Mouse (Mus musculus): ENCODE measurements around the gene Tceal7. TPM values are rescaled to one million over a fixed set of nuclear protein-coding genes. Genes with fewer than 3 reads are reported as not detected.
"Not testable (repeated sequence)": the region's sequence is repeated elsewhere in the genome, so short reads cannot be mapped to it uniquely, and the experiment has no call there.

Tceal7 gene
- total and polyA plus RNA-seq, 2 experiments from 2014 or later, result 5.8 to 6.2 TPM

- no peaks in the 10 kb centered on the region for H3K36me3 ChIP-seq (ENCODE audit: insufficient read depth, low read length)
- no peaks in the 10 kb centered on the region for H3K9me3 ChIP-seq (ENCODE audit: low read length)
- no peak overlapping the region for H3K27ac ChIP-seq (ENCODE audit: low read depth, low read length)
- DNase-seq (ENCODE audit: low spot score) (no peak), ATAC-seq (ENCODE audit: low FRiP score) (no peak)
- H3K4me1 ChIP-seq (ENCODE audit: insufficient read depth, low read length), result no peaks in the 10 kb centered on the region
- no peak overlapping the region for H3K4me3 ChIP-seq (ENCODE audit: low read depth, low read length)
- H3K4me2 ChIP-seq (ENCODE audit: low read depth, low read length, poor library complexity, severe bottlenecking), result no peak overlapping the region
- no peak overlapping the region for H3K9ac ChIP-seq (replicated peaks; ENCODE audit: low read length, poor library complexity, severe bottlenecking)
- no peaks in the 10 kb centered on the region for H3K27me3 ChIP-seq (ENCODE audit: insufficient read depth, low read length)
- no peak for TF ChIP-seq CTCF (IDR thresholded peaks at IDR 0.05)
- whole genome bisulfite sequencing, result 83% methylated on average over 5 of the region's 5 CpGs
Measured at GRCm38 (mm10) chrX:136267720-136268119, 53.1 kb downstream of the Tceal7 start.

- no peaks in the 10 kb centered on the region for H3K4me1 ChIP-seq (ENCODE audit: insufficient read depth, low read length)
- DNase-seq (ENCODE audit: low spot score) (no peak), ATAC-seq (ENCODE audit: low FRiP score) (no peak)
- no peak overlapping the region for H3K4me3 ChIP-seq (ENCODE audit: low read depth, low read length)
- no peak for TF ChIP-seq CTCF (IDR thresholded peaks at IDR 0.05)
- WGBS, result 87% methylated on average over 4 of the region's 4 CpGs
- no peak overlapping the region for H3K9ac ChIP-seq (replicated peaks; ENCODE audit: low read length, poor library complexity, severe bottlenecking)
- no peaks in the 10 kb centered on the region for H3K27me3 ChIP-seq (ENCODE audit: insufficient read depth, low read length)
- H3K27ac ChIP-seq (ENCODE audit: low read depth, low read length), result no peak overlapping the region
- H3K4me2 ChIP-seq (ENCODE audit: low read depth, low read length, poor library complexity, severe bottlenecking), result no peak overlapping the region
- H3K9me3 ChIP-seq (ENCODE audit: low read length), result no peaks in the 10 kb centered on the region
- H3K36me3 ChIP-seq (ENCODE audit: insufficient read depth, low read length), result no peaks in the 10 kb centered on the region
Measured at GRCm38 (mm10) chrX:136268173-136268572, 53.6 kb downstream of the Tceal7 start.

GRCm38 (mm10) chrX:136269743-136270392, 55.3 kb downstream of the Tceal7 start, which contains the start of gene Bex3:
Bex3 (plus strand) TSS chrX:136270253.
- H3K4me1 ChIP-seq (ENCODE audit: insufficient read depth, low read length); H3K36me3 ChIP-seq (ENCODE audit: insufficient read depth, low read length); H3K27me3 ChIP-seq (ENCODE audit: insufficient read depth, low read length); H3K9me3 ChIP-seq (ENCODE audit: low read length); DNase-seq (ENCODE audit: low spot score): not testable (repeated sequence)
- Histone ChIP-seq H3K4me3 (ENCODE audit: low read depth, low read length) (peak within 1 kb of the TSS; percentile 37), H3K4me2 (ENCODE audit: low read depth, low read length, poor library complexity, severe bottlenecking) (peak within 1 kb of the TSS; percentile 53), H3K27ac (ENCODE audit: low read depth, low read length) (peak within 1 kb of the TSS; percentile 51; the same call in 1 of the 2 replicates), H3K9ac (replicated peaks; ENCODE audit: low read length, poor library complexity, severe bottlenecking) (peak within 1 kb of the TSS; percentile 39; the same call in 1 of the 2 replicates)
- ATAC-seq (ENCODE audit: low FRiP score), result peak; percentile 97
- WGBS, result 77% methylated on average over 4 of the region's 30 CpGs

- not testable (repeated sequence) for H3K36me3 ChIP-seq (ENCODE audit: insufficient read depth, low read length); H3K4me1 ChIP-seq (ENCODE audit: insufficient read depth, low read length); H3K27me3 ChIP-seq (ENCODE audit: insufficient read depth, low read length); H3K9me3 ChIP-seq (ENCODE audit: low read length)
- Histone ChIP-seq H3K9ac (replicated peaks; ENCODE audit: low read length, poor library complexity, severe bottlenecking) (peak overlapping the region; percentile 39; the same call in 1 of the 2 replicates), H3K4me2 (ENCODE audit: low read depth, low read length, poor library complexity, severe bottlenecking) (peak overlapping the region; percentile 53), H3K27ac (ENCODE audit: low read depth, low read length) (peak overlapping the region; percentile 51; the same call in 1 of the 2 replicates), H3K4me3 (ENCODE audit: low read depth, low read length) (peak overlapping the region; percentile 37)
- DNase-seq (ENCODE audit: low spot score) (peak; percentile 56), ATAC-seq (ENCODE audit: low FRiP score) (peak; percentile 71)
- WGBS, result 28% methylated on average over 11 of the region's 60 CpGs
Measured at GRCm38 (mm10) chrX:136270393-136271111, 56.0 kb downstream of the Tceal7 start.

- no peak for TF ChIP-seq CTCF (IDR thresholded peaks at IDR 0.05)
- 24% methylated on average over 3 of the region's 3 CpGs for WGBS
- no peaks in the 10 kb centered on the region for H3K9me3 ChIP-seq (ENCODE audit: low read length)
- no peak overlapping the region for H3K27ac ChIP-seq (ENCODE audit: low read depth, low read length)
- no peak for DNase-seq (ENCODE audit: low spot score)
- ATAC-seq (ENCODE audit: low FRiP score), result no peak
- H3K4me2 ChIP-seq (ENCODE audit: low read depth, low read length, poor library complexity, severe bottlenecking), result no peak overlapping the region
- no peaks in the 10 kb centered on the region for H3K36me3 ChIP-seq (ENCODE audit: insufficient read depth, low read length)
- H3K27me3 ChIP-seq (ENCODE audit: insufficient read depth, low read length), result no peaks in the 10 kb centered on the region
- H3K4me1 ChIP-seq (ENCODE audit: insufficient read depth, low read length), result no peaks in the 10 kb centered on the region
- no peak overlapping the region for H3K4me3 ChIP-seq (ENCODE audit: low read depth, low read length)
- H3K9ac ChIP-seq (replicated peaks; ENCODE audit: low read length, poor library complexity, severe bottlenecking), result no peak overlapping the region
Measured at GRCm38 (mm10) chrX:136274542-136274941, 60.0 kb downstream of the Tceal7 start.

- Histone ChIP-seq H3K27ac (ENCODE audit: low read depth, low read length) (no peak overlapping the region), H3K4me2 (ENCODE audit: low read depth, low read length, poor library complexity, severe bottlenecking) (no peak overlapping the region), H3K4me1 (ENCODE audit: insufficient read depth, low read length) (no peaks in the 10 kb centered on the region), H3K36me3 (ENCODE audit: insufficient read depth, low read length) (no peaks in the 10 kb centered on the region), H3K9me3 (ENCODE audit: low read length) (no peaks in the 10 kb centered on the region), H3K4me3 (ENCODE audit: low read depth, low read length) (no peak overlapping the region), H3K27me3 (ENCODE audit: insufficient read depth, low read length) (no peaks in the 10 kb centered on the region), H3K9ac (replicated peaks; ENCODE audit: low read length, poor library complexity, severe bottlenecking) (no peak overlapping the region)
- DNase-seq (ENCODE audit: low spot score) (no peak), ATAC-seq (ENCODE audit: low FRiP score) (no peak)
- TF ChIP-seq CTCF (IDR thresholded peaks at IDR 0.05), result no peak
- WGBS, result 33% methylated on average over 3 of the region's 3 CpGs
Measured at GRCm38 (mm10) chrX:136275386-136275785, 60.8 kb downstream of the Tceal7 start.

Small RNA genes within 50 kb of the gene (microRNA-seq; reads per million reads assigned to microRNA genes)
- gene Mir6383 (ENCODE audit: borderline number of aligned reads), result not detected

Other genes starting within 250 kb of the Tceal7 start
- 238 and 253 TPM in 2 replicates for gene Arxes2, start 221.0 kb upstream of the Tceal7 start, total RNA-seq (2014; rRNA removed)
- gene Arxes2, start 221.0 kb upstream of the Tceal7 start, polyA plus RNA-seq (2015; fragmentation: Nextera tagmentation; extraction: Ambion mirVana), result 387 and 388 TPM in 2 replicates
- gene Arxes1, start 181.4 kb upstream of the Tceal7 start, total RNA-seq (2014; rRNA removed), result 73.3 and 85.3 TPM in 2 replicates
- 228 and 243 TPM in 2 replicates for gene Arxes1, start 181.4 kb upstream of the Tceal7 start, polyA plus RNA-seq (2015; fragmentation: Nextera tagmentation; extraction: Ambion mirVana)
- 294 and 349 TPM in 2 replicates for gene Bex2, start 146.5 kb upstream of the Tceal7 start, total RNA-seq (2014; rRNA removed)
- gene Bex2, start 146.5 kb upstream of the Tceal7 start, polyA plus RNA-seq (2015; fragmentation: Nextera tagmentation; extraction: Ambion mirVana), result 1,179 and 1,237 TPM in 2 replicates
- 0.14 and 0.71 TPM in 2 replicates for gene Nxf3, start 129.5 kb upstream of the Tceal7 start, total RNA-seq (2014; rRNA removed)
- gene Nxf3, start 129.5 kb upstream of the Tceal7 start, polyA plus RNA-seq (2015; fragmentation: Nextera tagmentation; extraction: Ambion mirVana), result 0.05 and 0.10 TPM in 2 replicates
- gene Bex4, start 75.8 kb upstream of the Tceal7 start, total RNA-seq (2014; rRNA removed), result 66.6 and 75.0 TPM in 2 replicates
- 189 and 207 TPM in 2 replicates for gene Bex4, start 75.8 kb upstream of the Tceal7 start, polyA plus RNA-seq (2015; fragmentation: Nextera tagmentation; extraction: Ambion mirVana)
- gene Tceal8, start 42.4 kb upstream of the Tceal7 start, total RNA-seq (2014; rRNA removed), result 84.0 and 99.7 TPM in 2 replicates
- 133 and 135 TPM in 2 replicates for gene Tceal8, start 42.4 kb upstream of the Tceal7 start, polyA plus RNA-seq (2015; fragmentation: Nextera tagmentation; extraction: Ambion mirVana)
- 7.9 and 14.2 TPM in 2 replicates for gene Tceal5, start 10.9 kb upstream of the Tceal7 start, total RNA-seq (2014; rRNA removed)
- 37.1 and 39.2 TPM in 2 replicates for gene Tceal5, start 10.9 kb upstream of the Tceal7 start, polyA plus RNA-seq (2015; fragmentation: Nextera tagmentation; extraction: Ambion mirVana)
- gene Bex1, start 734 bp downstream of the Tceal7 start, total RNA-seq (2014; rRNA removed), result 73.9 and 108 TPM in 2 replicates
- 336 and 338 TPM in 2 replicates for gene Bex1, start 734 bp downstream of the Tceal7 start, polyA plus RNA-seq (2015; fragmentation: Nextera tagmentation; extraction: Ambion mirVana)
- gene Tceal9, start 30.3 kb downstream of the Tceal7 start, total RNA-seq (2014; rRNA removed), result 71.2 and 131 TPM in 2 replicates
- gene Tceal9, start 30.3 kb downstream of the Tceal7 start, polyA plus RNA-seq (2015; fragmentation: Nextera tagmentation; extraction: Ambion mirVana), result 253 and 259 TPM in 2 replicates
- gene Bex3, start 55.5 kb downstream of the Tceal7 start, total RNA-seq (2014; rRNA removed), result 305 and 324 TPM in 2 replicates
- 916 and 923 TPM in 2 replicates for gene Bex3, start 55.5 kb downstream of the Tceal7 start, polyA plus RNA-seq (2015; fragmentation: Nextera tagmentation; extraction: Ambion mirVana)

All from midbrain, postnatal 0 days (tissue).